Mouse (Mus musculus) neural tube, embryonic 11.5 days (tissue): ENCODE data around the gene Sart3. TPM values are rescaled to one million over a fixed set of nuclear protein-coding genes. Genes with fewer than 3 reads are reported as not detected.

Experiments used
- ATAC-seq: fragments of 200-750 bp; cut with Nextera tagmentation; 2 replicates; pipeline ENCODE4 v1.8.0; 2017; ENCODE audit warnings: moderate number of reproducible peaks, mild to moderate bottlenecking, moderate TSS enrichment, moderate library complexity; ENCODE audit not compliant: insufficient read depth, low FRiP score, low TSS enrichment
- DNase-seq: peaks from one replicate; pipeline ENCODE4 v3.0.0-alpha.2; 2015; ENCODE audit warnings: low spot score
- H3K27ac ChIP-seq: fragments of 300-500 bp; sonication (generic); 2 replicates; pipeline ENCODE4 v1.5.1; 2014; ENCODE audit warnings: low read depth, mild to moderate bottlenecking, low read length
- H3K27me3 ChIP-seq: fragments of 300-500 bp; sonication (generic); 2 replicates; pipeline ENCODE4 v1.6.1; 2014; ENCODE audit warnings: mild to moderate bottlenecking, low read length, mixed read lengths; ENCODE audit not compliant: control insufficient read depth, insufficient read depth
- H3K36me3 ChIP-seq: fragments of 300-500 bp; sonication (generic); 2 replicates; pipeline ENCODE4 v1.6.1; 2014; ENCODE audit warnings: mild to moderate bottlenecking, low read length, moderate library complexity, mixed read lengths; ENCODE audit not compliant: control insufficient read depth, insufficient read depth
- H3K4me1 ChIP-seq: fragments of 300-500 bp; sonication (generic); 2 replicates; pipeline ENCODE4 v1.6.1; 2014; ENCODE audit warnings: low read length, mixed read lengths; ENCODE audit not compliant: control insufficient read depth, insufficient read depth
- H3K4me2 ChIP-seq: fragments of 300-500 bp; sonication (generic); 2 replicates; pipeline ENCODE4 v1.6.1; 2014; ENCODE audit warnings: low read depth, mild to moderate bottlenecking, moderate library complexity
- H3K4me3 ChIP-seq: fragments of 300-500 bp; sonication (generic); 2 replicates; pipeline ENCODE4 v1.5.1; 2014; ENCODE audit warnings: low read depth, low read length
- H3K9ac ChIP-seq: fragments of 300-500 bp; sonication (generic); 2 replicates; pipeline ENCODE4 v1.6.1; 2014; ENCODE audit warnings: mild to moderate bottlenecking, low read length
- H3K9me3 ChIP-seq: fragments of 300-500 bp; sonication (generic); 2 replicates; pipeline ENCODE4 v1.6.1; 2016; ENCODE audit warnings: low read length; ENCODE audit not compliant: control insufficient read depth
- WGBS: fragments of 180-500 bp; shearing (Covaris S2); extraction: QIAGEN DNeasy Blood & Tissue Kit; methylation state at CpG from one replicate; pipeline ENCODE4 v1.1.7; 2014; 5-methylcytosine and 5-hydroxymethylcytosine counted together
- polyA plus RNA-seq: library from polyadenylated mRNA; unstranded; fragments of >200 nt; fragmentation: Nextera tagmentation; extraction: Ambion mirVana; gene quantifications from 2 replicates; pipeline ENCODE4 v1.2.1, GENCODE M21; 2014

Sart3 gene
- polyA plus RNA-seq, 1 experiment from 2014 or later = 59.4 TPM

GRCm38 (mm10) chr5:113810111-113810510 lies 37.8 kb upstream of the Sart3 start:
- no peak overlapping the region for H3K9ac ChIP-seq
- H3K27me3 ChIP-seq = no peaks in the 10 kb centered on the region
- no peaks in the 10 kb centered on the region for H3K9me3 ChIP-seq
- DNase-seq = no peak
- no peak overlapping the region for H3K4me3 ChIP-seq
- no peaks in the 10 kb centered on the region for H3K4me1 ChIP-seq
- ATAC-seq = no peak
- no peak overlapping the region for H3K27ac ChIP-seq
- no peak overlapping the region for H3K4me2 ChIP-seq
- WGBS = 87% methylated on average over 4 of the region's 4 CpGs
- H3K36me3 ChIP-seq = no peaks in the 10 kb centered on the region

- ATAC-seq (no peak), DNase-seq (no peak)
- no peaks in the 10 kb centered on the region for H3K27me3 ChIP-seq
- H3K36me3 ChIP-seq = no peaks in the 10 kb centered on the region
- no peak overlapping the region for H3K9ac ChIP-seq
- no peak overlapping the region for H3K4me2 ChIP-seq
- 59% methylated on average over 2 of the region's 2 CpGs for WGBS
- no peak overlapping the region for H3K27ac ChIP-seq
- no peaks in the 10 kb centered on the region for H3K4me1 ChIP-seq
- no peak overlapping the region for H3K4me3 ChIP-seq
- H3K9me3 ChIP-seq = no peaks in the 10 kb centered on the region
Observed at GRCm38 (mm10) chr5:113808177-113808576, 35.9 kb upstream of the Sart3 start.

DNA sequence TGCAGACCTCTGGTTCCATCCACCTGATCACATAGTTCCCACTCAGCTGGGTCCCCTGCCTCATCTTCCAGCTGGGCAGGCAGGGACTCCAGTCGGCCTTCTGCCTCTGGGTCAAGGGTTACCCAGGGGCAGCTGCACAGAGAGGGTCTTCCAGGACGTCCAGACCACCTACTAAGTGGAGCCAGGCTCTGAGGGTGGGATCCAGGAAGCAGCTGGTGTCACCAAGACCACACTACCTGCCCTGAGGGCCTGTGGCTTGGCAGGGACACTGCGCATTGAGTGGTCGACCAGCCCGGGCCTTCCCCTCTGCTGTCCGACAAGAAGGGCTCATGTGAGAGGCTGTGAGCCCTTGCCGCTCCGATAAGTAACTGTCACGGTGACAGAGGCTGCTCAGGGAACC lies 35.4 kb upstream of the Sart3 start:
- H3K9ac ChIP-seq = no peak overlapping the region
- 60% methylated on average over 9 of the region's 9 CpGs for WGBS
- no peaks in the 10 kb centered on the region for H3K36me3 ChIP-seq
- DNase-seq = no peak
- H3K27me3 ChIP-seq = no peaks in the 10 kb centered on the region
- no peak overlapping the region for H3K4me3 ChIP-seq
- H3K4me2 ChIP-seq = no peak overlapping the region
- no peaks in the 10 kb centered on the region for H3K9me3 ChIP-seq
- no peak overlapping the region for H3K27ac ChIP-seq
- no peaks in the 10 kb centered on the region for H3K4me1 ChIP-seq
- no peak for ATAC-seq

GRCm38 (mm10) chr5:113806414-113806813 lies 34.1 kb upstream of the Sart3 start:
- H3K36me3 ChIP-seq = no peaks in the 10 kb centered on the region
- no peaks in the 10 kb centered on the region for H3K4me1 ChIP-seq
- ATAC-seq (no peak), DNase-seq (no peak)
- no peaks in the 10 kb centered on the region for H3K9me3 ChIP-seq
- H3K4me2 ChIP-seq = no peak overlapping the region
- H3K27ac ChIP-seq = no peak overlapping the region
- 39% methylated on average over 10 of the region's 10 CpGs for WGBS
- H3K27me3 ChIP-seq = no peaks in the 10 kb centered on the region
- no peak overlapping the region for H3K9ac ChIP-seq
- H3K4me3 ChIP-seq = no peak overlapping the region

GRCm38 (mm10) chr5:113805301-113805700 lies 33.0 kb upstream of the Sart3 start:
- WGBS = 88% methylated on average over 9 of the region's 9 CpGs
- H3K4me1 ChIP-seq = no peaks in the 10 kb centered on the region; the same call in 1 of the 2 replicates
- no peak overlapping the region for H3K4me3 ChIP-seq
- no peak for ATAC-seq
- no peak overlapping the region for H3K9ac ChIP-seq
- H3K4me2 ChIP-seq = no peak overlapping the region
- H3K27ac ChIP-seq = no peak overlapping the region
- H3K36me3 ChIP-seq = no peaks in the 10 kb centered on the region
- no peaks in the 10 kb centered on the region for H3K9me3 ChIP-seq
- H3K27me3 ChIP-seq = no peaks in the 10 kb centered on the region
- DNase-seq = no peak

DNA sequence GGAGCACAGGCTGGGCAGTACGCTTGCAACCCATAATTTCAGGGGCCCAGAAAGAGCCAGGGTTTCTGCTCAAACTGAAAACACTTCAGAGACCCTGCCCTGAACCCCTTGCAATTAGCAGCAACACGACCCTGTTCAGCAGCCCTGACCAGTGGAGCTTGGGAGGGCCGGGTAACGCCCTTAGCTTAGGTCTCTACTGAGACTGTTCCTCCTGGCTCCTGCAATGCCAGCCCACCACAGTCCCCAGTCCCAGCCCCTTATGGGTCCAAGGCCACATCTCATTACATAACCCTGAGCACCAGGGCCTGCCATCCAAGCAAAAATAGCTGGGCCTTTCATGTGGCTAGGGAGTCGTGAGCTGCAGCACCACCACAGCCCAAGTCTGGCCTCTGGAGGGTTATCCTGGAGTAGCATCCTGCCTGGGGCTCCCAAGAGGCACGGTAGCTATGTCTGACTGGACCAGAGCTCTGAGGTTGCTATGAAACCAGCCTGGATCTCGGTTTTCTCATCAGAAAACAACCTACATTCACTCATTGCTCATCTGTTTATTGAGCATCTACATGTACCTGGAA lies 32.2 kb upstream of the Sart3 start:
- Histone ChIP-seq H3K27ac (no peak overlapping the region), H3K36me3 (no peaks in the 10 kb centered on the region), H3K9me3 (no peaks in the 10 kb centered on the region), H3K4me2 (no peak overlapping the region), H3K4me3 (no peak overlapping the region), H3K27me3 (no peaks in the 10 kb centered on the region), H3K4me1 (no peaks in the 10 kb centered on the region; the same call in 1 of the 2 replicates), H3K9ac (no peak overlapping the region)
- 61% methylated on average over 7 of the region's 7 CpGs for WGBS
- DNase-seq (no peak), ATAC-seq (no peak)

DNA sequence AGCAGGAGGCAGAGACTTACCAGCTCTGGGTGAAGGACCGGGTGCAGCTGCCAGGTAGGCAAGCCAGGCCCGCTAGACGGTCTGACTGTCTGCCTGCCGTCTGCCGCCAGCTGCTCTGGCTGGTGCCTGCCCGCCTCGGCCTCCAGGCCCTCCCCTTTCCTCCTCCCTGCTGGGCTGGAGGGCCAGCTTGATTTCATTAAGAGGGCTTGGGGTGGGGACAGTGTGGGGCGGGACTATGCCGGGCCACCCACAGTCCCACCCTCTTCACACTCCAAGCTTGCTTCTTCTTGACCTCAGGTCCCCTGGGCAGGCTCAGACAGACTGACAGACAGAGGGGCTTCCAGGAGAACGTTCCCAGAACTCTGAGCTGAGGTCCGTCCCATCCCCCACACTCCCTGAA lies 28.0 kb upstream of the Sart3 start, which contains the start of gene Tmem119:
Tmem119 (minus strand) TSS at position 237 of the 400 bp plus-strand sequence.
- WGBS = 2% methylated on average over 11 of the region's 11 CpGs
- Histone ChIP-seq H3K27me3 (no peaks in the 10 kb centered on the region), H3K9ac (peak within 1 kb of the TSS; percentile 37; the same call in 1 of the 2 replicates), H3K4me2 (peak within 1 kb of the TSS; percentile 32), H3K4me3 (peak within 1 kb of the TSS; percentile 34), H3K4me1 (peaks cover 16% of the 10 kb centered on the region), H3K36me3 (no peaks in the 10 kb centered on the region), H3K9me3 (no peaks in the 10 kb centered on the region), H3K27ac (peak within 1 kb of the TSS; percentile 76)
- ATAC-seq = peak; percentile 68
- peak; percentile 80 for DNase-seq

GRCm38 (mm10) chr5:113799691-113800090 lies 27.4 kb upstream of the Sart3 start:
- WGBS = 52% methylated on average over 5 of the region's 5 CpGs
- Histone ChIP-seq H3K4me1 (peaks cover 16% of the 10 kb centered on the region), H3K9me3 (no peaks in the 10 kb centered on the region), H3K4me2 (peak overlapping the region; percentile 32), H3K36me3 (no peaks in the 10 kb centered on the region), H3K27ac (peak overlapping the region; percentile 76), H3K4me3 (peak overlapping the region; percentile 34), H3K9ac (peak overlapping the region; percentile 37; the same call in 1 of the 2 replicates), H3K27me3 (no peaks in the 10 kb centered on the region)
- no peak for DNase-seq
- no peak for ATAC-seq

DNA sequence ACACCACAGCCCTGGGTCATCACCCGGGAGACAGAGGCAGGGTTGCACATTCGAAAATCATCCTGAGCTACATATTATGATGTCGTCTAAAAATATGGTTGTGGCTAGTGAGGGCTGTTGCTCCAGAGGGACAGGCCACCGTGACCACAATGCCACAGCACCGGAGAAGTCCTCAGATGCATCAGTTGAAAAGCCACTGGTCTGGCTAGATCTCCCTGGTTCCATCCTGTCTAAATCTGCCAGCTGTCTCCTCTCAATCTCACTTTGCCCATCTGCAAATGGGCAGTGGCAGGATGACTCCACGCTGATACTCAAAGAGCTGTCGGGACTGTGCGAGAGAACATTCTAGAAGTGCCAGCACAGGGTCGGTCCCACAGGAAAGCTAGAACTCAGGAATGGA lies 26.2 kb upstream of the Sart3 start:
- ATAC-seq = no peak
- Histone ChIP-seq H3K4me2 (no peak overlapping the region; the same call in none of the 2 replicates), H3K9ac (no peak overlapping the region), H3K9me3 (no peaks in the 10 kb centered on the region), H3K4me1 (peaks cover 16% of the 10 kb centered on the region), H3K36me3 (no peaks in the 10 kb centered on the region), H3K27me3 (no peaks in the 10 kb centered on the region), H3K4me3 (no peak overlapping the region), H3K27ac (no peak overlapping the region)
- DNase-seq = no peak
- 84% methylated on average over 9 of the region's 9 CpGs for WGBS
